Mouse (Mus musculus) C2C12 (cell line): ENCODE measurements around the gene Sgcd.

ENCODE experiments used
- CTCF ChIP-seq: IDR thresholded peaks from one replicate; pipeline ENCODE4 v1.5.1; 2011; ENCODE audit not compliant: control insufficient read depth, insufficient read depth, insufficient read length
- MAX ChIP-seq: IDR thresholded peaks from one replicate; pipeline ENCODE4 v1.6.1; 2011; ENCODE audit warnings: mild to moderate bottlenecking, control low read depth
- MYOD1 ChIP-seq: IDR thresholded peaks from one replicate; pipeline ENCODE4 v1.6.1; 2011; ENCODE audit warnings: low read depth; ENCODE audit not compliant: control insufficient read depth, insufficient read length

DNA sequence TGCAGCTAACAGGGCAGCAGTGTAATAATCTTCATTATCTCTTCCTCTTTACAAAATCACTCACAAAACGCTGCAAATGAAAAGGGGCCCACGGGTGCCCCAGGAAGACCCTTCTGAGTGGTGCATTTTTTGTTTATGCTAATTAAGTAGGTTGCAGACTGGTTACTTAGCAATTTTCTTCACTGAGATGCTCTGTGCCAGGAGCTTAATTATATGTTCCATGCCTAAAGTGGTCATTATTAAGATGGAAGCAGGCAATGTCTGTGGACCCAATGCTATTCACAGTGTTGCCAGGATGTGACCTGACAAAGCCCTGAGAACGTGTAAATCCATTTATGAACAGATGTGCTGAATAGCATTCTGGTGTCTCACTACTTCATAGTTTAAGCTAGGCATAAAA is 529.6 kb downstream of the Sgcd start:
- TF ChIP-seq CTCF (no peak), MYOD1 (no peak), MAX (no peak)
